Mouse (Mus musculus) embryonic fibroblast, embryonic 13.5 days (primary cell): ENCODE measurements around the gene Grn.

Experiments used
- CTCF ChIP-seq: IDR thresholded peaks from 2 replicates; pipeline ENCODE4 v1.5.1; 2011; ENCODE audit warnings: mild to moderate bottlenecking, control low read depth, low read length, moderate library complexity, borderline replicate concordance; ENCODE audit not compliant: insufficient read depth
- POLR2A ChIP-seq: IDR thresholded peaks from 2 replicates; pipeline ENCODE4 v1.6.1; 2011; ENCODE audit warnings: low read depth, mild to moderate bottlenecking, control low read depth, low read length, moderate library complexity

DNA sequence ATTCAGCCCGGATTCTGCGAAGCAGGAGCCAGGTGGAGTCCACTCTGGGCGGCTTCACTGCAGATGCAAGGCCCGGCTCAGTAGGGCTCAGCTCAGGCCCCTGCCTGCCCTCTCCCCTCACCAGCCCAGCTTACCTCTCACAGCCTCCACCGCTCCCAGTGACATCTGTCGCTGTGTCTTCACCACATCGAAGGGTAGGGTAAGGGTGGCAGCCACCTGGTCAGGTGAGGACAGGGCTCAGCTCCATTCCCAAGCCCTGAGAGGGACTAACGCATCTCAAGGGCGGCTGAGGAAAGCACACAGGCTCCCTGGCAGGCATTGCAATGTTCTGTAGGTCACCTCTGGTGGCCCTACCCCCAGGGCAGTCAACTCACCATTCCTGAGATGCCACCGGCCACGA is 26.5 kb upstream of the Grn start:
- TF ChIP-seq CTCF (no peak), POLR2A (no peak)
